Comparison of ENCODE assay signal across 8 mouse cellular contexts in genomic region chr11:79224562-79225280, GRCm38 (mm10). TPM values are rescaled to one million over a fixed set of nuclear protein-coding genes. Genes with fewer than 3 reads are reported as not detected.
A peak's percentile ranks its signal among the peaks of the same experiment; 100 is the strongest.
DNase-seq lines count a peak whose midpoint lies in the region; ATAC-seq and TF ChIP-seq lines count a peak whose summit lies in the region.

No protein-coding gene starts in this region.

- peaks cover 12% of the 10 kb centered on the region; the same call in 1 of the 2 replicates for H3K4me1 ChIP-seq in cerebellum, adult 2 months (ENCODE audit: control insufficient read depth, insufficient read depth, low read length)

- peak; percentile 89 for TF ChIP-seq CTCF in cerebellum, adult 2 months (IDR thresholded peaks at IDR 0.05; ENCODE audit: borderline replicate concordance, insufficient read depth, low read depth, low read length)

- no peaks in the 10 kb centered on the region for H3K27me3 ChIP-seq in cerebellum, adult 2 months (ENCODE audit: control insufficient read depth, insufficient read depth, low read length)

- no peak for TF ChIP-seq POLR2A in cerebellum, adult 2 months (IDR thresholded peaks at IDR 0.05; ENCODE audit: borderline replicate concordance, insufficient read depth, low read length)

- peak overlapping the region; percentile 39 for H3K27ac ChIP-seq in cerebellum, adult 2 months (ENCODE audit: insufficient read depth, low read length)

- no peak overlapping the region for H3K4me3 ChIP-seq in cerebellum, adult 2 months (replicated peaks; ENCODE audit: insufficient read depth, low read depth, low read length)

- peak; percentile 69; the same call in 1 of the 2 replicates for ATAC-seq in frontal cortex, adult (ENCODE audit: low TSS enrichment)
- peak; percentile 85 to 91 for ATAC-seq in hematopoietic stem cell, adult 5-6 weeks (replicated peaks in 1 of 2; ENCODE audit: insufficient read depth in 1 of 2, low FRiP score in 2 of 2, low TSS enrichment in 1 of 2, low read depth in 1 of 2, poor library complexity in 2 of 2, severe bottlenecking in 2 of 2)

- DNase-seq in MEL-GATA-1-ER (ENCODE audit: extremely low read depth, low read depth): peak; percentile 59
- peak; percentile 90 to 93 for DNase-seq in cerebellum, adult 2 months
- peak; percentile 89 to 90 for DNase-seq in layer of hippocampus, postnatal 10 days (ENCODE audit: low spot score in 2 of 2)
- peak; percentile 93 for DNase-seq in lung, postnatal 10 days
- DNase-seq in ovary, postnatal 14 days (ENCODE audit: low spot score): peak; percentile 93
- DNase-seq in thymus, postnatal 14 days: peak; percentile 89

- WGBS in cerebellum, adult 2 months: 9% methylated on average over 18 of the region's 18 CpGs

RNA-seq across cellular contexts. Expression of gene Wsb1, which starts 29.8 kb away (rescaled TPM):
- polyA plus RNA-seq in cerebellum, adult 2 months (2012; rRNA removed): 207 and 217 TPM in 2 replicates
- 172 and 178 TPM in 2 replicates for total RNA-seq in hematopoietic stem cell, adult 5-6 weeks (2017)
- total RNA-seq in layer of hippocampus, postnatal 10 days (2021): 100 to 1,000 TPM in 1 of 2 experiments, 10 to 100 TPM in 1; 93.4 to 122 TPM
